Mouse (Mus musculus): ENCODE measurements around the gene Cebpb.
"Not testable (repeated sequence)": the region's sequence is repeated elsewhere in the genome, so short reads cannot be mapped to it uniquely, and the experiment has no call there.

Cebpb gene

DNA sequence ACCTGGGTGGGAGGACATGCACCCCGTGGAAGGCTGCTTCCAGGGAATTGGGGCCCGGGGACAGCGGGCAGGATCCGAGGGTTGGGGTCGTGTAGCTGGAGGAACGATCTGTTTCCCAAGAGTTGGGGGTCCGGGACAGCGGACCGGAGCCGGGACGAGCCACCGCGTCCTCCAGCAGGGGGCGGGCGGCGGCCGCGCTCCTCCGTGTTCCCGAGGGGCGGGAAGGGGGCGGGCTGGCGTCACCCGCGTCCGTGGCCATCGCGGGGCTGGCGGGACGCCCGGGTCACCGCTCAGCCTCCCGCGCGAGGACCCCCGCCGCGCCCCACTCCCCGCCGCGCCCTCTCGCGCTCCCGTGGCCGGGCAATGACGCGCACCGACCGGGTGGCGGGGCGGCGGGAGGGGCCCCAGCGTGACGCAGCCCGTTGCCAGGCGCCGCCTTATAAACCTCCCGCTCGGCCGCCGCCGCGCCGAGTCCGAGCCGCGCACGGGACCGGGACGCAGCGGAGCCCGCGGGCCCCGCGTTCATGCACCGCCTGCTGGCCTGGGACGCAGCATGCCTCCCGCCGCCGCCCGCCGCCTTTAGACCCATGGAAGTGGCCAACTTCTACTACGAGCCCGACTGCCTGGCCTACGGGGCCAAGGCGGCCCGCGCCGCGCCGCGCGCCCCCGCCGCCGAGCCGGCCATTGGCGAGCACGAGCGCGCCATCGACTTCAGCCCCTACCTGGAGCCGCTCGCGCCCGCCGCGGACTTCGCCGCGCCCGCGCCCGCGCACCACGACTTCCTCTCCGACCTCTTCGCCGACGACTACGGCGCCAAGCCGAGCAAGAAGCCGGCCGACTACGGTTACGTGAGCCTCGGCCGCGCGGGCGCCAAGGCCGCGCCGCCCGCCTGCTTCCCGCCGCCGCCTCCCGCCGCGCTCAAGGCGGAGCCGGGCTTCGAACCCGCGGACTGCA, at the start of gene Cebpb:
Gene Cebpb, plus strand, starts transcription at position 418 of the 954 bp plus-strand sequence.
- no peak for DNase-seq (ENCODE audit: low read depth, low spot score)

DNA sequence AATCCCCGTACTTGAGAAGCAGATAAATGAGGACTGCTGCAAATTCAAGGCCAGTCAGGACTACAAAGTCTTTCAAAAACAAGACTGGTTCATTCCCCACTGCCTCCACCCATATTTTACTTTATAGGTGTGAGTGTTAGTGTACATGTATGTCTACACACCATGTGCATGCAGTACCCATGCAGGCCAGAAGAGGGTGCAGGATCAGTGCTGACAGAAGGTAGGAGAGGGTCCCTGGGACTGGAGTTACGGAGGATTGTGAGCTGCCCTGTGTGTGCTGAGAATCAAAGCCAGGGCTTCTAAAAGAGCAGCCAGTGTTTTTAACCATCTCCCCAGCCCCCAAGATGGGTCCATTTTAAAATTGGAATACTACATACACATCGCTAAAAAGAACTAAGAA, 48.4 kb upstream of the Cebpb start:
- no peak for DNase-seq (ENCODE audit: low read depth, low spot score)

DNA sequence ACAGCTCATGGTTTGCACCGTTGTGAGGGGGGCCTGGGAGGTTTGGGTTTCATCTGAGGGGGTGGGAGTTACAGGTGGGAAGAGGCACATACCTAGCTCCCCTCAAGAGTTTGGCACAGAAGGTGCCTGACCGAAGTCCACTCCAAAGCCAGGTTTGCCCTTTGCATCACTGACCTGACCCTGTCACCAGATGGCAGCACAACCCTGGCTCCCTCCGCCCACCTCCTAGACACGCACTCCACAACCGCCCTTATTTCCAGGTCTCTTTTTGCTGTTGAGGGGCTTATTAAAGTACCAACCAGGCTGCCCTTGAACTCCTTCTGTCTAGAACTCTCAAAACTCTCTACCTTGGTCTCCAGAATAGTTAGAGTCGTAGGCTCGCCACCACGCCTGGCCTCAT, 47.4 kb upstream of the Cebpb start:
- no peak for DNase-seq (ENCODE audit: low read depth, low spot score)

DNA sequence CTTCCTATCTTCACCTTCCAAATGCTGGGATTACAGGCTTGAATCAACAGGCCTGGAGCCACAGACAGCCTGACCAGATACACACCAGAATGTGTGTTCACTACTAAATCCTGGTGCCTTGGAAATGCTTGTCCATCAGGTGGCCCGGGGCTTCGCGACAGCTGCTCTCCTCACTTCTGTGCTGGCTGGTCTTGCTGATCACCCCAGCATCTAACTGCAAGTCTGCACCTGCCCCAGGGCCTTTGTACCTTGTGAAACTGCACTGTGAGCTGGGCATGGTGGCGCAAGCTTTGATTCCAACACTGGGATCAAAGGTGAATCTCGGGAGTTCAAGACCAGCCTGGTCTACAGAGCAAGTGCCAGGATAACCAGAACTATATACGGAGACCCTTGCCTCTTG, 46.6 kb upstream of the Cebpb start:
- no peak for DNase-seq (ENCODE audit: low read depth, low spot score)

DNA sequence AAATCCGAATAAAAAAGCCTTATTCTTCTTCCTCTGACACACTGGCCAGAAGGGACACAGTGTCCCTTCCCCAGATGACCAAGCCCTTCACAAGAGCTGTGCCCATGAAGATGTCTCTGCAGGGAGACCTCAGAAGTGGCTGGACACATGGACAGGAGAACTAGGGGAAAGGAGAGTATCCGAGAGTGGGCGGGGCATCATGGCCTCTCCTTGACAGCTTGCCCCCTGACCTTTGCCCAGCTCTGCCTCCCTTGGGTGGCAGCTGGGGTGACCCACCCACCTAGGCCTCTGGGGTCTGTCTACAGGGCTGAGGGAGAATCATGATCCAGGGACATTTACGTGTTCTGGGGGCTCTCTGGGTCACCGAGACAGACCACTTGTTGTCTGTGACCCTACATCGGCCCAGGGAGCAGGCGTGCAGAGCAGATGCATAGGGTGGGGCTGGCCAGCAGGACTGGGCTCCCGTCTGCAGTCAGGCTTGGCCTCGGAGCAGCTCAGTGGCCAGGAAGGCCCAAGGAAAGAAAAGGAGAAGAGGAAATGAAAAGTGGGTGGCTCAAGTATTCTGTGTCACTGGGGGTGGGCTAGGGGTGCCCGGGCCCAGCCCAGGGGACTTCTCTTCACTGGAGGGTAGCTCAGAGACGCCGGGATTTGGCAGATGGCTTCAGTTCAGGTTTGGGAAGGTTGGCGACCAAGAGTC, 45.2 kb upstream of the Cebpb start:
- not testable (repeated sequence) for DNase-seq (ENCODE audit: low read depth, low spot score)

DNA sequence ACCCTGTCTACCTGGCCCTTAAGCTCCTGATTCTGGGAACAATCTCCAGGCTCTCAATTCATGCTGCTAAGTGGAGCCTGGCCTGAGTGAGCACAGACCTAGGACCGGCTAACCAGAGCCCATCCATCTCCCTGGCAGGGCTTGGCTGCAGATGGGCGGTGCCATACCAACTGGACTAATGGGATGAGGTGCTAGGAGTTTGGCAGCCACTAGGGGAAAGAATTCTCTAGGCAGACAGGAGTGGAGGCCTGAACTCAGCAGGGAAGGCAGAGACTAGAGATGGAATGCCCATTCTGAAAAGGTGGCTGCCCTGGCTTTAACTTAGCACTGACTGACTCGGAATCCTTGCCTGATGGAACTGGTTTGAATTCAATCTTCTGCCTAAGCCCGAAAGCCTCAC, 42.3 kb upstream of the Cebpb start:
- DNase-seq (ENCODE audit: low read depth, low spot score): no peak

DNA sequence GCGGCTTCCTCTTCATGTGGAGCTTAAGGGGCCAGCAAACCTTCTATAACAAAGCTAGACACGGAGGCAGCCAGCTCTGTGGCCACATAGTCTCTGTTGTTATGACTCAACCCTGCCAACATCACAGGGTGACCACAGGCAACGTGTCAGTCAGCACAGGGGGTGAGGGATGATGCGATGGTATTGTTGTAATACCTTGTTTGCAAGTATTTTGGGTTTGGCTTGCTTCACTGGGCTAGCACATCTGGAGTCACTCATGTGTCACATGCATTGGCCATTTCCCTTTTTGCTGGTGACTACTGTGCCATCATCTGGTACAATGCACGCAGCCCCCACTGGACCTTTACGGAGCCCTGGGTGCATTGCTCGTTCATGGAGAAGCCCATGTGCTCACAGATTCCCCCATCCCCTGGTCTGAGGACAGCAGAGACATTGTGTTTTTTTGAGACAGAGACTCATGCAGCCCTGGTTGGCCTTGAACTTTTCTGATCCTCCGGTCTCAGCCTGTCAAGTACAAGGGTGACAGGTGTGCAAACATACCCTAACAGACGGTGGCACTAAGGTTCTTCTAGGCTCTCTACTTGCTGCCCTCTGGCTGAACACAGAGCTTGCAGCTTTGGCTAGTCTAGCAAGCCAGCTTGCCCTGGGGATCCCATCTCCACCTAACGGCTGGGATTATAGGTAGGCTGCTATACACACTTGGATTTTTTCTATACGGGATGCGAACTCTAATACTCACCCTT, 39.3 kb upstream of the Cebpb start:
- DNase-seq (ENCODE audit: low read depth, low spot score): no peak

DNA sequence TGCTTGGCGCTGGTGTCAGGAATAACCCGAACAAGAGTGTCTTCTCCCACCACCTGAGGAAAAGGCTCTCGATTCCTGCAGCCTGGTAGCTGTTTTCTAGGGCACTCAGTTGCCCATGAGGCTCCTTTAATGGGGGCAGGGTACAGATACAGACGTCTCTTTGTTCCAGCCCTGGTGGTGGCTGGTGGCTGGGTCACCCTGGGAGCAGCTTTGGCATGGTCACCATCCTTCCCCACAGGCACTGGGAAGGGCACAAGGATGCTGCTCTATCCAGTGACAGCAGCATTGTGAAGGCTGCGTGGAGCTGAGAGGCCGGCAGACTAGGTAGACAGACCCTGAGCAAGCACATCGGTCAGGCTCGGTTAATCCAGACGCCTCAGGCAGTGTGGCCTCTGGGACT, 37.1 kb upstream of the Cebpb start:
- DNase-seq (ENCODE audit: low read depth, low spot score): no peak

DNA sequence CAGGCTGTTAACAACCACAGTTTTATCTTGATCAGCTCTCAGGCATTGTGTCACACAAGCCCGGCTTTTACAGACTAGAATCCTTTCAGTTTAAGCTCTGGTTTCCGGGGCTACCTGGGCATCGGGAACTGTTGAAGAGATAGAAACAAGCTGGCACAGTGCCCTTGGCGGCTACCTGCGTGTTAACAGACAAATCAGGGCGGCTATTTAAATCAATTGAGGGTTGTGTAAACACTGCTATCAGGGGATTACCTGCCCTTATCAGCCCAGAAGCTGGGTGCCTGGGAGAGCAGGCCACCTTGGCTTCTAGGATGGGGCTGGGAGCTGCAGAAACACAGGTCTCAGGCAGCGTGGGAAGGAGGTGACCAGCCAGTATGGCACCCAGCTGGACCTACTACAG, 36.0 kb upstream of the Cebpb start:
- no peak for DNase-seq (ENCODE audit: low read depth, low spot score)

DNA sequence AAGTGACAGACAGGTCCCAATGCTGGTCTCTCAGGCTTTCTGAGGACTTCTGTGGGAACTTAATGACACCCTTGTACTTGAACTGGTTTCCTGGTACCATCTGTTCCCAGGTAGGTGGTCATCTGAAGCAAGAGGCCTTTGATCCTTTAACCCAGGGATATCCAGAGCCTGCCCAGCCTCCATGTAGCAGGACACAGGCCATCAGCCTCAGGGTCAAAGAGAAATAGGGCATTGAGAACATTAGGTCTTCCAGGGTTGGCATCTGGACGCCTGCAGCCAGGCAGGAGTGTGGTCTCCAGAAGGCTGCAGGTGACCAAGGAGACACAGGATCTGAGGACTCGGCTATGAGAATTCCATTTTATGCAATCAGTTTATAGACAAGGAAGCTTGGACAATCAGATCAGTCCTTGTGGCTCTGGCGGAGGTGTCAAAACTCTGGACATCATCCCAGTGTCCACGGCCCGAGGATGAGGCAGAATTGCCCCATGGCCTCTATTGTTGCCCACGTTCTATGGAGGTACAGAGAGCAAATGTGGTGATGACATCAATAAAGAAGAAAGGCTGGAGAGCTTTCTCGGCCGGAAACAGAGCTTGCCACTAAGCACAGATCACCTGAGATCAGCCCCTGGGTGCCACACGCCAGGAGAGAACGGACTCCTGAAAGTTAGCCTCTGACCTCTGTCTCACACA, 33.7 kb upstream of the Cebpb start:
- DNase-seq (ENCODE audit: low read depth, low spot score): no peak

DNA sequence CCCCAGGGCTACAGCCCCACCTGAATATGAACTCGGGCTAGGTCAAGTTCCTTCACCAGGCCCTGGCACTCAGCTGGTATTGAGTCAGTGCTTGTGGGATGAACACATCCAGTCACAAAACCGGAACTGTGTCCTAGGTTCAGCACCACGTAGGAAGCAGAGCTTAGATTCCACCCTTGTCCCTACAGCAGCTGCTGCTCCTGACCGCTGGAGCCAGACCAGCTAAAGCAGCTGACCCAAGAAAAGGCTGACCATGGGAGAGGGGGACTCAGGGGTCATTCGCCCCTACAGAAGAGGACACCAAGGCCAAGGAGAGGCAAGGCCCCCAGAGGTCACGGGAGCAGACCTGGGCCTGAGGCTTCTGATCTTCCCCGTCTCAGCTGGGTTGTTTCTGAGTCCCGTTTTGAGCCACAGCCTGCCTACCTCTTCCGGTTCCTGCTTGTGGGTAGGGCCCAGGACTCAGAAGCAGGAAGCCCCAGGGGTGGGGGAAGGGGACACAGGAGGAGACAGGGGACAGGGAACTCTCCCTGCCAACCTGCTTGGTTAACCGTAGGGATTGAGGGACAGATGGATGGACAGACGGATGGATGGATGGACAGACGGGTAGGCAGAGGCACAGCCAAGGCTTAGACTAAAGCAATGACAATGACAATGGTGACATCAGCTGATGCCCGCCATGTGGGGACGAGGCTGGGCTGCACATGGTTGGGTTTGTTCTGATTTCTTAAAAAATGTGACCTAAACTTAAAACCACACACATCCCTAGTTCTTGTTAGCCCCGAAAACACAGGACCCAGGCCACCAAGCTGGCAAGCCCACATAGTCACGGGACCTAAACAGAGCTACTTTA, 31.9 kb upstream of the Cebpb start:
- DNase-seq (ENCODE audit: low read depth, low spot score): no peak

DNA sequence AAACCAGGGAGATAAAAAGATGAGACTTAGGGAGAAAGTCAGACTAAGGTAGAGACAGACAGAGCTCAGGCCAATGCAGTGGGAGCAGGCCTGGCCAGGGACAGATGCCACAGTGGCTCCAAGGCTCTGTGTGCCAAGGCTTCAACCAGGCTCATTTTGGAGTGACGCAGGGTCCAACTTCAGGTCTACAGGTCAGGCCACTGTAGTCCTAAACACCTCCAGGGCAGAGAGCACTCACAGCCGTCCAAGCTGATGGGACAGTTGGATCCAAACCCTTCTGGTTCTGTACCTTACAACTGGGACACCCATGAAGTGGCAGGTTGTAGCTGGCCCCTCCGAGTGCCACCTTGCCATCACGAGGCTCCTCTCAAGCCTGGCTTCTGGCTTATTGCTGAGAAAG, 30.7 kb upstream of the Cebpb start:
- no peak for DNase-seq (ENCODE audit: low read depth, low spot score)

DNA sequence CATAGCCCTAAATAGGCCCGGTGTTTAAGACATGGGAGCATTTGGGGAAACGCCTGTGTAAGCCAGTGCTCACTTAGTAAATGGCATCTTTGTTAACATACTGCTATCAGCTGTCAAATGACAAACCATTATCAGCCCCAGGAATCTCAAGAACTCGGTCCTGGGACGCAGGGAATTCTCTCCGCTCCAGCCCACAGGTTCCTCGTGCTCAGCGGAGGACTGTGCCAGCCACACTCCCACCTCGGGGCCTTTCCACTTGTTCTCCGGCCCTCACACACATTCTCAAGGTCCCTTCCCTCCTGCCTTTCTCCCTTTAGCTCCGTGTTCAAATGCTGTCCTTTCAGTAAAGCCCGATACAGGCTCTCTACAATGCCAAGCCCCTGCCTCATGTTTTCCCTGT, 30.0 kb upstream of the Cebpb start:
- no peak for DNase-seq (ENCODE audit: low read depth, low spot score)

DNA sequence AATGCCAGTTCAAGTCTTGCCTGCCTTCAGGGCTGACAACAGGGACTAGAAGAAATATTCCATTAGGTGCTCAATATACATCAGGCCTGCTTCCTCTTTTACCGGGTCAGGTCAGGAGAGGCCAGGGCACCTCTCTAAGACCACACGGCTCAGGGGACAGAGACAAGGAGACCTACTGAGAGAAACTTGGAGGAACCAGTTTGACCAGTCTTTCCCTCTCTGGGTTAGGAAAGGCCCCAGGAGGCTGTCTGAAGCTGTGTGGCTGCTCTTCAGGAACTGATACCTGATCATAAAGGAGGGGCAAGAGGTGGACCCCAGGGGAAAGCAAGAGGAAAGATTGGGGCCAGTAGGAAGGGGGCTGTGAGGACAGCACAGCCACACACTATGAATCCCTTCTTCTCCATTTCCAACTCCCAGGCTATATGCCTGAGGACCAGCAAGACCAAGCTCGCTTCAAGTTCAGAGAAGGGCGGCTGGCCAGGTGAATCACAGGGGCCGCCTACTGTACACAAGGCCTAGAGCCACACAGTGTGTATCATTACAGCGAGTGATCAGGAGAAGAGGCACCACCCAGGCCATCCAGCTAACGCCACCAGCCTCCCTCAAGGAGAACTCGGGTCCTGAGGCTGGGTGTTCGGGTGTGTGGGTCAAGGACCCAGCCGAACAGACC, 29.4 kb upstream of the Cebpb start:
- no peak for DNase-seq (ENCODE audit: low read depth, low spot score)

DNA sequence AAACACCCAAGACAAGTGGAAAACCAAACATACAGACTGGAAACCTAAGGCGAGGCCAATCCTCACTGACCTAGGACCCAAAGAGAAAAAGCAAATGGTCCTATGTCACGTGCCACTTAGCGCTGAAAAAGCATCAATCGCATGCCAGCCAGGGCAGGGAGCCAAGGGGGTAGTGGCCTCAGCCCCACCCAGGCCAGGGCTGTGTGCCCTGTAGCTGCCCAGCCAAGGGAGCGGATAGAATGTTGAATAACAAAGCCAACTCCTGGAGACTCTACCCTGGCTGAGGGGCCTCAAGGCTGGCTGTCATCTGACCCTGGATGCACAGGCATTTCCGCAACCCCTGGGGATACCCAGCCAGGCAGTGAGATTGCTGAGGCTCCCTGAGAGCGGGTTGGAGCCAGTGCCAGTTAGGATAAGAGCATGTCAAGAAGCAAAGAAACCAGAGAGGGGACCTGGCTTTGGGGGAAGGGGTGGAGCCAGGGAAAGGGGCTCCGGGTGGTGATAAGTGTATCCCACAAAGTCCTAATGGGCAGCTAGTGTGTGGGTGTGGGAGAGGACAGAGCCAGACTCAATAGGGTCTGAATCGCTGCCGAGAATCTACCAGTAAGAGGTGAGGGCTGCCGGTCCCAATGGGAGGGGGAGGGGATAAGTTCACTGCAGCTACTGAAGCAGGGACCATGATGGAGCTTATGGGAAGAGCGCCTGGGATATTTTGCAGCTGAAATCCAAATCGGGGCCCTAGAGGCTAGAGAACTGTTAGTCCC, 28.7 kb upstream of the Cebpb start:
- no peak for DNase-seq (ENCODE audit: low read depth, low spot score)

DNA sequence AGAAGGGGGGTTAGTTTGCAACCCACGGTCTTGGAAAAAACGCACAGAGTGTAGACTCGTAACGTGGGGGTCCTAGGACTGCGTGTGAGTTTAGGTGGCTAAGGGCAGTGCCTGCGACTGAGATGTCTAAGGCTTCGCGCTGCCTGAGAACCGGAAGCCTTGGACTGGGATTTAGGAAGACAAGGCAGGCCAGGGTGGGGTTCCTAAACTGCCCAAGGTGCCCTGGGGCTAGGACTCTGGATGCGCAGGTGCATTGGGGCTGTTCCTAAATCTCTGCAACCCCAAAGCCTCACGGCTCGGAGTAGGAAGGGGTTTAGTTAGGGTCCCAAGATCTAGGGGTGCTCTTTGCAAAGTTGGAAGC, 28.1 kb upstream of the Cebpb start:
- no peak for DNase-seq (ENCODE audit: low read depth, low spot score)

DNA sequence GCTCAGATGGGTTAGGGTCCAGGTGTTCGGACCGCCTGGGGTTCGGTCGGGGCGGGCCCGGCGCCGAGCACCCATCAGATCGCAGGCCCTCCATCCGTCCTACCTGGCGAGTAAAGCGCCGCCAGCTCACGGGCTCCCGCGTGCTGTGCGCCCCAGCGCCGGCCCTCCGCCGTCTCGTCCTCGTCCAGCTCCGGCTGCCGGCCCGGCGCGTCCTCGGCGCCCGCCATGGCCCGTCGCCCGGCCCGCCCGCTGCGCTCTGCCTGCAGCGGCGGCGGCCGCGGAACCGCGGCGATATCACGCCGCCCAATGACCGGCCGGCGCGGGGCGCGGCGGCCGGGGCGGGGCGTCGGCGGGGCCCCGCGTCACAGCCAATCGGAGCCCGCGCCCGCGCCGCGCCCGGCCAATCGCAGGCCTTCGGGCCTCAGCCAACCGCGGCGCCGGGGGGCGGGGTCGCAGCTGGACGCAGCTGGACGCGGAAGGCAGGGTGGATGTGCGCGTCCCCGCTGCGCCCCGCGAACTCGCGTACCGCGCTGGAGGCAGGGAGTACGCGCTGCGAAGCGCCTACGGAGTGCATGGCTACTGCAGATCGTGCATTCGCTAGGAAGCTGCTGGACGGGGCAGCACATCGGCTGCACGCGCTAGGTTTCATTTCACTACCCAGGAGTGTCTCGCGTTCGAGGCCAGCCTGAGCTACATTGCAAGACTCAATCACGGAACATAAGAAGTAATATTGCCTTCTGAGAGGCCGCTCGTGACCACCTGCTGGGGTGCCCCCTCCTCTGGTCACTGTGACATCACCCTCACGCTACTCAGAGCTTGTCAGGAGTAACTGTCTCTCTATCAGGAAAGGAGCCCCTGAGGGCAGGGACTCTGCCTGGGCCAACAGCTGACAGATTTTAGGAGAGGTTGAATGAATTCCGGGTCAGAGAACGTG, 27.2 kb upstream of the Cebpb start, which contains the start of gene Gm20431:
Gene Gm20431, minus strand, starts transcription at position 227 of the 934 bp plus-strand sequence.
- DNase-seq (ENCODE audit: low read depth, low spot score): peak; percentile 92

DNA sequence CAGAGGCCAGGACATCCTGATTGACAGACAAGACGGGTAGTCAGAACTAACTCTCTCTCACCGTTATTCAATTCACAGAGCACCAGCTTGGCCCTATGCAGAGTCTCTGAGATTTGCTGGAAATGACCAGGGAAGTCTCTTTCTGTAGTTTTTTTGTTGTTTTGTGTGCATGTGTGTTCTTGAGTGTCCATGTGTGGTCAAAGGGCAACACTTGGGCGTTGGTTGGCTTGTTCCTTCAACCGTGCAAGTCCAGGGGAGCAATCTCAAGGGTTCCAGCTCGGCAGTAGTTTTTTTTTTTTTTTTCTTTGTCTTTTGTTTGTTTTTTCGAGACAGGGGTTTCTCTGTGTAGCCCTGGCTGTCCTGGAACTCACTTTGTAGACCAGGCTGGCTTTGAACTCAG, 26.0 kb upstream of the Cebpb start:
- no peak for DNase-seq (ENCODE audit: low read depth, low spot score)
